Mouse (Mus musculus) kidney, embryonic 15.5 days (tissue): ENCODE data around the gene Ica1l. TPM values are rescaled to one million over a fixed set of nuclear protein-coding genes. Genes with fewer than 3 reads are reported as not detected.

Experiments
- ATAC-seq: fragments of 200-750 bp; cut with Nextera tagmentation; replicated peaks from 2 replicates; pipeline ENCODE4 v1.8.0; 2017; ENCODE audit warnings: moderate TSS enrichment; ENCODE audit not compliant: low FRiP score
- H3K27ac ChIP-seq: fragments of 300-500 bp; sonication (generic); 2 replicates; pipeline ENCODE4 v1.5.1; 2015; ENCODE audit warnings: mild to moderate bottlenecking, inconsistent platforms
- H3K27me3 ChIP-seq: fragments of 300-500 bp; sonication (generic); 2 replicates; pipeline ENCODE4 v1.6.1; 2015; ENCODE audit warnings: inconsistent platforms
- H3K36me3 ChIP-seq: fragments of 300-500 bp; sonication (generic); 2 replicates; pipeline ENCODE4 v1.6.1; 2015; ENCODE audit warnings: inconsistent platforms
- H3K4me1 ChIP-seq: fragments of 300-500 bp; sonication (generic); 2 replicates; pipeline ENCODE4 v1.6.1; 2015; ENCODE audit warnings: inconsistent platforms
- H3K4me2 ChIP-seq: fragments of 300-500 bp; sonication (generic); 2 replicates; pipeline ENCODE4 v1.6.1; 2015; ENCODE audit warnings: moderate library complexity, mild to moderate bottlenecking, inconsistent platforms
- H3K4me3 ChIP-seq: fragments of 300-500 bp; sonication (generic); replicated peaks from 2 replicates; pipeline ENCODE4 v1.5.1; 2015; ENCODE audit warnings: mild to moderate bottlenecking, inconsistent platforms
- H3K9ac ChIP-seq: fragments of 300-500 bp; sonication (generic); 2 replicates; pipeline ENCODE4 v1.6.1; 2015; ENCODE audit warnings: mild to moderate bottlenecking, inconsistent platforms
- H3K9me3 ChIP-seq: fragments of 300-500 bp; sonication (generic); replicated peaks from 2 replicates; pipeline ENCODE4 v1.6.1; 2016; ENCODE audit warnings: inconsistent platforms
- WGBS: fragments of 180-500 bp; shearing (Covaris S2); methylation state at CpG from one replicate; pipeline ENCODE4 v1.1.7; 2015; ENCODE audit warnings: mixed read lengths; 5-methylcytosine and 5-hydroxymethylcytosine counted together
- polyA plus RNA-seq: library from polyadenylated mRNA; unstranded; fragments of >200 nt; fragmentation: Nextera tagmentation; extraction: Ambion mirVana; gene quantifications from 2 replicates; pipeline ENCODE4 v1.2.1, GENCODE M21; 2015

The Ica1l gene
- polyA plus RNA-seq, 1 experiment from 2014 or later, result 0.83 TPM

DNA sequence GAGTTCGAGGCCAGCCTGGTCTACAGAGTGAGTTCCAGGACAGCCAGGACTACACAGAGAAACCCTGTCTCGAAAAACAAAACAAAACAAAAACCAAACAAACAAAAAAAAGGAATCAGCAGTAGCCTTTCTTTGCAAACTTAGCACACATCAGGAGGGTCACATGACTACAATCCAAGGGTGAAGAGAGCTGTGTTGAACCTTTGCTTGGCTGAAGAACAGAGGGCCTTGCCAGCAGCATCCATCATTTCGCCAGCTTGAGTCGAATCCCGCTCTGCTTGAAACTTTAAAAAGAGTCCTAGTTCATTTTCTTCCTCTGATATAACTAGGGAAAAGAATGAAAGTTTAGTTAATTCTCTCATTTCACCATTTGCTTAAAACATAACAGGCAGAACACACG, 27.5 kb downstream of the Ica1l start:
- H3K4me1 ChIP-seq, result no peaks in the 10 kb centered on the region
- no peak overlapping the region for H3K27ac ChIP-seq
- no peak overlapping the region for H3K4me2 ChIP-seq
- H3K9ac ChIP-seq, result no peak overlapping the region
- H3K27me3 ChIP-seq, result no peaks in the 10 kb centered on the region
- ATAC-seq, result no peak
- H3K36me3 ChIP-seq, result no peaks in the 10 kb centered on the region
- 86% methylated on average over 6 of the region's 6 CpGs for WGBS
- no peak overlapping the region for H3K4me3 ChIP-seq
- no peaks in the 10 kb centered on the region for H3K9me3 ChIP-seq

- H3K9ac ChIP-seq, result no peak overlapping the region
- H3K9me3 ChIP-seq, result no peaks in the 10 kb centered on the region
- no peak overlapping the region for H3K27ac ChIP-seq
- H3K27me3 ChIP-seq, result no peaks in the 10 kb centered on the region
- ATAC-seq, result no peak
- no peak overlapping the region for H3K4me3 ChIP-seq
- H3K4me1 ChIP-seq, result no peaks in the 10 kb centered on the region
- H3K36me3 ChIP-seq, result no peaks in the 10 kb centered on the region
- H3K4me2 ChIP-seq, result no peak overlapping the region
- WGBS, result 87% methylated on average over 10 of the region's 10 CpGs
Observed at GRCm38 (mm10) chr1:60013779-60014178, 29.2 kb downstream of the Ica1l start.

DNA sequence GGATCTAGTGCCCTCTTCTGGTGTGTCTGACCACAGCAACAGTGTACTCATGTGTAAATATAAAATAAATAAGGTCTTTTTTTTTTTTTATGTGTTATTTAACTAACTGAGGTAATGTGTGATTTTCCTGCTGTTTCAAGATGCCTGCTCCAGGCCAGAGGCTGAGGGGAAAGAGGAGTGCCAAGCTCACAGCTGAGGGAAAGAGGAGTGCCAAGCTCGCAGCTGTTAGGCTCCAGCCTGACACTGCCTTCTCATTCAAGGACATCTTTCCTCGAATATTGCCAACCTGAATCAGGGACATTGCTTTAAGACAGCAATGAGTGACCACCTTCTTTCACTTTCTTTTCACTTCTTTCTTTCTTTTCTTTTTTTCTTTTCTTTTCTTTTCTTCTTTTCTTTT, 34.2 kb downstream of the Ica1l start:
- Histone ChIP-seq H3K27ac (no peak overlapping the region), H3K4me2 (no peak overlapping the region), H3K4me3 (no peak overlapping the region), H3K4me1 (no peaks in the 10 kb centered on the region), H3K27me3 (no peaks in the 10 kb centered on the region), H3K9ac (no peak overlapping the region), H3K36me3 (no peaks in the 10 kb centered on the region), H3K9me3 (no peaks in the 10 kb centered on the region)
- ATAC-seq, result no peak
- 90% methylated on average over 2 of the region's 2 CpGs for WGBS

DNA sequence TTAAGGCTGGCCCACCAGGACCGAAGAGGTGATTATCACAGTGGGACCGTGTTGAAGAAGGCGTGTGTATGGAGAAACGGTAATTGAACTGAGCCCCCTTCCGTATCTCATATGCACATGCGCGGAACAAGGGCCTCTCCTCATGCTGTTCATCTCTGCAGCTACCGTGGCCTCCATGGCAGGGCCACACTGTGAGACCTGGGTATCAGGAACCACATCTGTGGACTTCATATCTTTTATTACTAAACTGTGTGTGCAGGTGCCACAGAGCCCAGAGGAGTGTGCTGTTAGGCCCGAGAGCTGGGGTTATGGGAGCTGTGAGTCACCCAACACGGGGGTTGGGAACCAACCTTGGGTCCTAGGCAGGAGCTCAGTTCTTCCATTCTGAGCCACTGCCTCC, 35.6 kb downstream of the Ica1l start:
- H3K9ac ChIP-seq, result no peak overlapping the region
- H3K9me3 ChIP-seq, result no peaks in the 10 kb centered on the region
- no peaks in the 10 kb centered on the region for H3K36me3 ChIP-seq
- no peaks in the 10 kb centered on the region for H3K27me3 ChIP-seq
- no peak overlapping the region for H3K4me3 ChIP-seq
- H3K27ac ChIP-seq, result no peak overlapping the region
- no peak overlapping the region for H3K4me2 ChIP-seq
- WGBS, result 88% methylated on average over 10 of the region's 10 CpGs
- H3K4me1 ChIP-seq, result no peaks in the 10 kb centered on the region
- no peak for ATAC-seq

- Histone ChIP-seq H3K9me3 (no peaks in the 10 kb centered on the region), H3K4me3 (no peak overlapping the region), H3K4me1 (no peaks in the 10 kb centered on the region), H3K27ac (no peak overlapping the region), H3K27me3 (no peaks in the 10 kb centered on the region), H3K4me2 (no peak overlapping the region), H3K9ac (no peak overlapping the region), H3K36me3 (no peaks in the 10 kb centered on the region)
- ATAC-seq, result no peak
- WGBS, result 52% methylated on average over 2 of the region's 2 CpGs
Observed at GRCm38 (mm10) chr1:60000319-60000718, 42.7 kb downstream of the Ica1l start.

- Histone ChIP-seq H3K36me3 (no peaks in the 10 kb centered on the region), H3K4me2 (no peak overlapping the region), H3K9ac (no peak overlapping the region), H3K27ac (no peak overlapping the region), H3K4me3 (no peak overlapping the region), H3K27me3 (no peaks in the 10 kb centered on the region), H3K9me3 (no peaks in the 10 kb centered on the region), H3K4me1 (no peaks in the 10 kb centered on the region)
- 45% methylated on average over 5 of the region's 5 CpGs for WGBS
- no peak for ATAC-seq
Observed at GRCm38 (mm10) chr1:59997352-59997751, 45.6 kb downstream of the Ica1l start.

DNA sequence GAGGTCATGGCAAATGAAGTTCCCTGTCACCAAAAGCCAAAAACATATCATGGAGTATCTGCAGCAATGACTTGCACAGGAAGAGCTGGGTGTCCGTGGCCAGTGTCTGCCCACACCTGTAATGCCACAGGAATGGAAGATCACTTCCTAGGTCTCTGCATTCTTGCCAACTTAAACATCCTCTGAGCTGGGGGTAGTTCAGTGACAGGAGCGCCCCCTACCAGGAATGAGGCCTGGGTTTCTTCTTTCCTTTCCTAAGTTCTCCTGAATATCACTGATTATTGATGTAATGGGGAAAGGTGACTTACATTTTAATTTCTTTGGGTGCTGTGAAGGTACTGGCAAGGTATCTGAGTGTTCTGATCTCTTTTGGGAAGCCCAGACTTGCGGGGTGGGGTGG, 47.3 kb downstream of the Ica1l start:
- Histone ChIP-seq H3K9me3 (no peaks in the 10 kb centered on the region), H3K9ac (no peak overlapping the region), H3K4me3 (no peak overlapping the region), H3K27ac (no peak overlapping the region), H3K4me1 (no peaks in the 10 kb centered on the region), H3K36me3 (peaks cover 8% of the 10 kb centered on the region), H3K27me3 (no peaks in the 10 kb centered on the region), H3K4me2 (no peak overlapping the region)
- 52% methylated on average over 3 of the region's 3 CpGs for WGBS
- no peak for ATAC-seq

DNA sequence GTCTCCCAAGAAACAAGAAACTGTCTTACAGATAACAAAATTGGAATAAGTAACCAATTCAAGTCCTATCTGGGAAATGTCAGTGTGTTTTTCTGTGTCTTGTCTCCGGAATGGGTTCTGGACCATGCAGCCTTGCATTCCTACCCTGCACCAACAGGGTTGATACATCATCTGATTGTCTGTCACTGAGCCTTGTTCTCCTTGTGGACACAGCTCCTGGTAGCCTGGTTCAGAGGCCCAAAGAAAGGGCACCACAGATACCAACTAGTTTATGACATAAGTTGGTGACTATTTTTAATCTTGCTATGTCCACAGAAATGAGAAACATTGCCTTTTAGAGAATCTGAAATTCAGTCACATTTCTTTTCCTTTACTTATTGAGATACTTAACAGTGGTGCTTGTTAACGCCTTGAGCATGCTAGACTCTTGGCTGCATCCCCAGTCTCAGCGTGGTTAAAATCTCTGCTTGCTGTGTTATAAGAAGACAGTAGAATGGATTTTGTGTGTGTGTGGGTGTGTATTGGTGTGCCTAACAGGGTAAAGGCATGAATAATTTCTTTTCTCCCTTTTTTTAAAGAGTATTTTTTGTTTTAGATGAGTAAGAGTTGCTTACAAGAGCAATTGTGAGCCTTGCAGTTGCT, 55.5 kb downstream of the Ica1l start:
- WGBS, result 91% methylated on average over 3 of the region's 3 CpGs
- no peak overlapping the region for H3K27ac ChIP-seq
- H3K9me3 ChIP-seq, result no peaks in the 10 kb centered on the region
- H3K4me3 ChIP-seq, result no peak overlapping the region
- no peak for ATAC-seq
- H3K4me1 ChIP-seq, result no peaks in the 10 kb centered on the region
- peaks cover 56% of the 10 kb centered on the region for H3K36me3 ChIP-seq
- H3K9ac ChIP-seq, result no peak overlapping the region
- H3K4me2 ChIP-seq, result no peak overlapping the region
- no peaks in the 10 kb centered on the region for H3K27me3 ChIP-seq

DNA sequence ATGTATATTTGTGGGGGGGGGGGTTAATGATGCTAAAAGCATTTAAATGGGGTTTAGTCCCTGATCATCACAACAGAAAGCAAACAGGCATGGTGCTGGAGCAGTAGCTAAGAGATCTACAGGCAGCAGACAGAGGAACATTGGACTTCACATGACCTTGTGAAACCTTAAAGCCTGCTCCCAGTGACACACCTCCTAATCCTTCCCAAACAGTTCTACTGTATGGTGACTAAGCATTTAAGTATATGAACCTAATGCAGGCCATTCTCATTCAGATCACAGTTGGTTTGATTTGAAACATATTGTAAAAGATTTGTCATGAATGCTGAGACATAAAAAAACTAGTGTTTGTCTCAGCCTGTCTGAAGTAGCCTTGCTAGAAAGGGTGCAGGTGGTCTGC, 56.4 kb downstream of the Ica1l start:
- no peak for ATAC-seq
- Histone ChIP-seq H3K27ac (no peak overlapping the region), H3K9me3 (no peaks in the 10 kb centered on the region), H3K27me3 (no peaks in the 10 kb centered on the region), H3K36me3 (peaks cover 61% of the 10 kb centered on the region), H3K4me2 (no peak overlapping the region), H3K4me1 (no peaks in the 10 kb centered on the region), H3K4me3 (no peak overlapping the region), H3K9ac (no peak overlapping the region)

DNA sequence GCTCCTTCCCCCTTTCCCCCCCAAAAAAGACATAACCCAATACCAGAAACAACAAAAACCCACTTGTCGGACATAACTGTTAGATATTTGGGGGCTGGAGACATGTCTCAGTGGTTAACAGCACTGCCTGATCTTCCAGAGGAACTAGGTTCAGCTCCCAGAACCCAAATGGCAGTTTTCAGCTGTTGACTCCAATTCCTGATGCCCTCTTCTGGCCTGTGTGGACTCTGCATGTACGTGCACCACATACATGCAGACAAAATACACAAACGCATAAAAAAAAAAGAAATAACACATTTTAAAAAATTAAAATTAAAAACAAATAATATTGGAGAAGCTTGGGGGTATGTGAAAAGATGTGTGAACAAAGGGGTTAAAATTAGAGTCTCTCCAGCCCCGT, 75.7 kb downstream of the Ica1l start:
- Histone ChIP-seq H3K27ac (no peak overlapping the region), H3K4me1 (no peaks in the 10 kb centered on the region), H3K27me3 (no peaks in the 10 kb centered on the region), H3K9ac (no peak overlapping the region), H3K9me3 (no peaks in the 10 kb centered on the region), H3K4me3 (no peak overlapping the region), H3K36me3 (peaks cover 58% of the 10 kb centered on the region), H3K4me2 (no peak overlapping the region)
- whole genome bisulfite sequencing, result 90% methylated on average over 4 of the region's 4 CpGs
- no peak for ATAC-seq

DNA sequence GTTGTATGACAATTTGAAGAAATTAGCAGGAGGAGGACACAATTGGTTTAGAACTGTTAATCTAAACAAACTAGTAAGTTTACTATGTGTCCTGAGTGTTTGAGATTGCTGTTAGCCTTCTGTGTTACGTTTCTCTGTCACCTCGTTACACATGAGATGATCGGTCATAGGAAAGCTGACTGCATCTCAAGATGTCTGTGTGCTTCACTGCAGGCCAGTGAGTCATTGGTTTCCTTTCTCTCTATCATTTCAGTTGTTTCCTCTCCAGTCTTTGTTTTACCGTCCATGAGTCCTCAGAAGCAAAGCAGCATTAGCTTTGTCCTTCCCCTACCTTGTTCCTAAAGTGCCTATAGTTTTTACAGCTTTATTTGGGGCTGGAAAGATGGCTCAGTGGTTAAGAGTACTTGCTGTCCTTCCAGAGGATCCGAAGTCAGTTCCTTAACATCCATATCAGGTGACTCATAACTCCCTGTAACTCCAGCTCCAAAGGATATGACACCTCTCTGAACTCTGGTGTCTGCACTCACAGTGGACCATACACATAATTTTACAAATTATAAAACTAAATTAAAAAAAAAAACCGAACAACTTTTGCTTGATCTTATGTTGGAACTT, 76.7 kb downstream of the Ica1l start:
- WGBS, result 82% methylated on average over 6 of the region's 6 CpGs
- no peak overlapping the region for H3K4me3 ChIP-seq
- H3K4me1 ChIP-seq, result no peaks in the 10 kb centered on the region
- ATAC-seq, result no peak
- H3K4me2 ChIP-seq, result no peak overlapping the region
- no peak overlapping the region for H3K27ac ChIP-seq
- no peak overlapping the region for H3K9ac ChIP-seq
- H3K27me3 ChIP-seq, result no peaks in the 10 kb centered on the region
- H3K9me3 ChIP-seq, result no peaks in the 10 kb centered on the region
- peaks cover 55% of the 10 kb centered on the region for H3K36me3 ChIP-seq

- Histone ChIP-seq H3K27me3 (no peaks in the 10 kb centered on the region), H3K4me3 (no peak overlapping the region), H3K36me3 (peaks cover 61% of the 10 kb centered on the region), H3K9ac (no peak overlapping the region), H3K4me2 (no peak overlapping the region), H3K27ac (no peak overlapping the region), H3K9me3 (no peaks in the 10 kb centered on the region), H3K4me1 (no peaks in the 10 kb centered on the region)
- ATAC-seq, result no peak
- WGBS, result 81% methylated on average over 1 of the region's 1 CpGs
Observed at GRCm38 (mm10) chr1:59959941-59960340, 83.0 kb downstream of the Ica1l start.

DNA sequence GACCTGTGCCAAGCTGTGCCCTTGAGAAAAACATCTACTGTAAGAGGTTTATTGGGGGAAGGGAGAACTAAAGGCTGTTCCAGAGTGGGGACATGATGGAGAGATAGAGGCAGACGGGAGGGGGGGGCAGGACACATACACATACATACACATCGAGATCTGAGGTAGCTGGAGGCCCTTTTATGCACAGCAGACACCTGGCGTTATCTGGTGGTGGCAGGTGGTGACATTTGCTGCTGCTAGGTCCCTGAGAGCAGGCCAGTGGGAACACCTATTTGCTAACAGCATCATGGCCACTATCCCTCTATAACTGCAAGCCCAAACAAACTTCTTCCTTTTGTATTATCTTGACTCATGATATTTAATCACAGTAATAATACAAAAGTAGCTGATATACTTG, 85.8 kb downstream of the Ica1l start:
- WGBS, result 85% methylated on average over 3 of the region's 3 CpGs
- no peak for ATAC-seq

More for the DNA sequence above, 85.8 kb downstream of the Ica1l start:
- H3K4me3 ChIP-seq, result no peak overlapping the region
- H3K36me3 ChIP-seq, result peaks cover 46% of the 10 kb centered on the region
- H3K27me3 ChIP-seq, result no peaks in the 10 kb centered on the region
- H3K4me1 ChIP-seq, result no peaks in the 10 kb centered on the region
- no peak overlapping the region for H3K4me2 ChIP-seq
- no peaks in the 10 kb centered on the region for H3K9me3 ChIP-seq
- H3K9ac ChIP-seq, result no peak overlapping the region
- no peak overlapping the region for H3K27ac ChIP-seq
